Mouse (Mus musculus): ENCODE results near the gene Casz1. TPM values are rescaled to one million over a fixed set of nuclear protein-coding genes. Genes with fewer than 3 reads are reported as not detected.
A peak's percentile ranks its signal among the peaks of the same experiment; 100 is the strongest.

Gene Casz1
- polyA plus RNA-seq, 1 experiment: 120 TPM

DNA sequence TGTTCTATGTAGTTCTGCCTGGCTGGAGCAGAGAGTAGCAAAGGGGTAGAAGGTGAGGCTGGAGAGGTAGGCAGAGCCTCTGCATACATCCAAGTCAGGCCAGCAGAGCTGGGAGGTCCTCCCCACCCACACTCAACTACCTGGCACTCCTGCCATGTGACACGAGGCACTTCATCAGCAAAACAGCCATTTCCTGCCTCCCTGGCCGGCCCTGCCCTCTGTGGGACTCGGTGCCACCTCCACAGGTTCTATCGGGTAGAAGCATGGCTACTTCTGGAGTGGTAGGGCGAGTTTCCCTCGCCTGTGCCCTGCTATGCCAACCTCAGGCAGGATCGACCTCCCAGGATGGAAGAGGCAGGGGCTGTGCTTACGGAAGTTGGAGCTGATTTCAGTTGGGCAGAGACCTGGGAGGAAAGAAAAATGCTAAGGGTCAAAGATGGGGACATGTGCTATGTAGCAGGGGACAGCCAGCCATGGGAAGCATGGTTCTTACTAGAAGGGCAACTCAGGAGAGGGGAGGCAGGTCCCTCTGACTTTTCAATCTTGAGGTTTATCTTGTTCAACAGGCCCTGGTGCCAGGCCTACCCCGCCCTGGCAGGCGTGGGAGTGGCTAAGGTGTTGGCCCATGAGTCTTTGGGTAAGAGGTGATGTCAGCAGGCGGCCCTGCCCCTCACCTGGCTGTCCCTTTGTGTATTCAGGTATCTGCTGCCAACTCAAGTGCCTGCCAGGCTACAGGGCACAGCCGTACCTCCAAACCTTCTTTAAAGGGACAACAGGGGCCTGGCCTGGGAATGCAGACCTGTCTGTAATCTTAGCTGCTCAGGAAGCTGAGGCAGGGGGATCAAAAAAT lies 6.5 kb upstream of the Casz1 start:
- Histone ChIP-seq H3K36me3 (ENCODE audit: control insufficient read depth, insufficient read depth, low read length) (no peaks in the 10 kb centered on the region), H3K4me3 (ENCODE audit: low read depth, low read length) (peak overlapping the region; percentile 21; the same call in 1 of the 2 replicates), H3K27me3 (ENCODE audit: control insufficient read depth, insufficient read depth, low read length) (no peaks in the 10 kb centered on the region), H3K4me1 (ENCODE audit: control insufficient read depth, insufficient read depth, insufficient read length, low read length) (peaks cover 13% of the 10 kb centered on the region), H3K27ac (ENCODE audit: insufficient read depth, low read depth, low read length) (peak overlapping the region; percentile 99)
- no peak for TF ChIP-seq CTCF (IDR thresholded peaks at IDR 0.05; ENCODE audit: extremely low read depth, insufficient read length, insufficient replicate concordance, low read depth, low read length)
- TF ChIP-seq POLR2A (IDR thresholded peaks at IDR 0.05; ENCODE audit: low read depth, low read length): peak; percentile 71; the same call in 1 of the 2 replicates
- WGBS: 14% methylated on average over 12 of the region's 12 CpGs

DNA sequence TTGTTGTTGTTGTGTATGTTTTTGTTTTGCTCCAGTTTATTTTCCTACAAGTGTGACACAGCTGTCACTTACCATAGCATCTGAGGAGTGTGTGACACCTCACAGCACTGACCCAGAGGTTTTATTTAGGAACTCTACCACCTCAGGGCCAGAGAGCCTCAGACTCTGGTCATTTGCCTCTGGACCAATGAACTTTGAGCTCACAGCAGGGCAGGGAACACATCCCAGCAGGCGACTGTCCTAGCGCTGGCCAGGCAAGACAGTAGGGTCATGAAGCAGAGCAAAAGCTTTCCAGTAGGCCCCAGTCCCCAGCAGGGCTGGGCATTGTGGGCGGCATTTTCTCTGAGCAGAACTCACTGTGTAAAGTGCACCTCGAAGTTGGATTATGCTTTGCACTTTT lies 1.2 kb upstream of the Casz1 start:
- 41% methylated on average over 4 of the region's 4 CpGs for WGBS
- no peak overlapping the region for H3K4me3 ChIP-seq (ENCODE audit: low read depth, low read length)
- no peak for TF ChIP-seq CTCF (IDR thresholded peaks at IDR 0.05; ENCODE audit: extremely low read depth, insufficient read length, insufficient replicate concordance, low read depth, low read length)
- peak; percentile 18; the same call in 1 of the 2 replicates for TF ChIP-seq POLR2A (IDR thresholded peaks at IDR 0.05; ENCODE audit: low read depth, low read length)

DNA sequence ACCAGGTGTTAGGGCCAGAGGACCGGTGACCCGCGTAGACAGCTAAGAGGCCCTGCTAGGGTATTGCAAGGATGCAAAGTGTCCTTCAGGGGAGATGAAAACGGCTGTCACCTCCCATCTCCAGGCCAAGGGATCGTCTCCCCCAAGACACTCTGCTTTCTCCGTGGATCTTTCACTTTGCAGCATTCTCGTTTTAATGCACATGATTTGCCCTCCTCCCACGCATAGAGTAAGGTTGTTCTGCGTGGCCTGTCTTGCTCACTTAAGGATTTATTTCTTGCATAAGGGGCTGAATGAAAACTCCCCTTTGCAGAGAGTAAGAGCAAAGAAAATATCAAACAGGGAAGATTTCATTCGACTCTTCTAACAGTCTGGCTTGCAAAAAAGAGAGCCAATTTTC lies 593 bp upstream of the Casz1 start:
- TF ChIP-seq CTCF (IDR thresholded peaks at IDR 0.05; ENCODE audit: extremely low read depth, insufficient read length, insufficient replicate concordance, low read depth, low read length) (no peak), POLR2A (IDR thresholded peaks at IDR 0.05; ENCODE audit: low read depth, low read length) (no peak)
- no peaks in the 10 kb centered on the region for H3K36me3 ChIP-seq (ENCODE audit: control insufficient read depth, insufficient read depth, low read length)
- peaks cover 2% of the 10 kb centered on the region; the same call in 1 of the 2 replicates for H3K27me3 ChIP-seq (ENCODE audit: control insufficient read depth, insufficient read depth, low read length)
- H3K27ac ChIP-seq (ENCODE audit: insufficient read depth, low read depth, low read length): peak overlapping the region; percentile 65
- peaks cover 1% of the 10 kb centered on the region for H3K4me1 ChIP-seq (ENCODE audit: control insufficient read depth, insufficient read depth, insufficient read length, low read length)
- WGBS: 13% methylated on average over 10 of the region's 10 CpGs
- peak overlapping the region; percentile 77 for H3K4me3 ChIP-seq (ENCODE audit: low read depth, low read length)

More for the DNA sequence above, 1.2 kb upstream of the Casz1 start:
- peak overlapping the region; percentile 65; the same call in 1 of the 2 replicates for H3K27ac ChIP-seq (ENCODE audit: insufficient read depth, low read depth, low read length)
- no peaks in the 10 kb centered on the region for H3K36me3 ChIP-seq (ENCODE audit: control insufficient read depth, insufficient read depth, low read length)
- H3K4me1 ChIP-seq (ENCODE audit: control insufficient read depth, insufficient read depth, insufficient read length, low read length): peaks cover 3% of the 10 kb centered on the region
- peaks cover 2% of the 10 kb centered on the region; the same call in 1 of the 2 replicates for H3K27me3 ChIP-seq (ENCODE audit: control insufficient read depth, insufficient read depth, low read length)

DNA sequence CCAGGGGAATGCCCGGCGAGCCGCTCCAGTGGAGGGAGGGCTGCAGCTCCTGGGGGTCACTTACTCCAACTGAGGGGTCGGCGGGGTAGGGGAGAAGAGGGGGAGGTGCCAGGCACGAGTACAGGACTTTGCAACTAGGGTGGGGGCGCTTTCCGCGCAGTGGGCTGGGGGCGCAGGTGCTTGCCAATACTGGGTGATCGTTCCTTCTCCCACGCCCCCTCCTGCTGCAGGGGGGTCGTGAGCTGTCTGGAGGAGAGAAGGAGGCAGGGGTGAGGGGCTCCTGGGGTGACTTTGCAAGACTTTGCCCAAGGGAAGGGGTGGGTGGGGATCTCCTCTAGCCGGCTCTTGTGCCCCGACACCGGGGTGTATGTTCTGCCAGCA lies 541 bp downstream of the Casz1 start:
- Histone ChIP-seq H3K36me3 (ENCODE audit: control insufficient read depth, insufficient read depth, low read length) (no peaks in the 10 kb centered on the region), H3K27me3 (ENCODE audit: control insufficient read depth, insufficient read depth, low read length) (peaks cover 2% of the 10 kb centered on the region; the same call in 1 of the 2 replicates), H3K27ac (ENCODE audit: insufficient read depth, low read depth, low read length) (peak overlapping the region; percentile 86), H3K4me1 (ENCODE audit: control insufficient read depth, insufficient read depth, insufficient read length, low read length) (peaks cover 3% of the 10 kb centered on the region), H3K4me3 (ENCODE audit: low read depth, low read length) (peak overlapping the region; percentile 77)
- WGBS: under 1% methylated on average over 16 of the region's 16 CpGs
- no peak for TF ChIP-seq CTCF (IDR thresholded peaks at IDR 0.05; ENCODE audit: extremely low read depth, insufficient read length, insufficient replicate concordance, low read depth, low read length)
- no peak for TF ChIP-seq POLR2A (IDR thresholded peaks at IDR 0.05; ENCODE audit: low read depth, low read length)

DNA sequence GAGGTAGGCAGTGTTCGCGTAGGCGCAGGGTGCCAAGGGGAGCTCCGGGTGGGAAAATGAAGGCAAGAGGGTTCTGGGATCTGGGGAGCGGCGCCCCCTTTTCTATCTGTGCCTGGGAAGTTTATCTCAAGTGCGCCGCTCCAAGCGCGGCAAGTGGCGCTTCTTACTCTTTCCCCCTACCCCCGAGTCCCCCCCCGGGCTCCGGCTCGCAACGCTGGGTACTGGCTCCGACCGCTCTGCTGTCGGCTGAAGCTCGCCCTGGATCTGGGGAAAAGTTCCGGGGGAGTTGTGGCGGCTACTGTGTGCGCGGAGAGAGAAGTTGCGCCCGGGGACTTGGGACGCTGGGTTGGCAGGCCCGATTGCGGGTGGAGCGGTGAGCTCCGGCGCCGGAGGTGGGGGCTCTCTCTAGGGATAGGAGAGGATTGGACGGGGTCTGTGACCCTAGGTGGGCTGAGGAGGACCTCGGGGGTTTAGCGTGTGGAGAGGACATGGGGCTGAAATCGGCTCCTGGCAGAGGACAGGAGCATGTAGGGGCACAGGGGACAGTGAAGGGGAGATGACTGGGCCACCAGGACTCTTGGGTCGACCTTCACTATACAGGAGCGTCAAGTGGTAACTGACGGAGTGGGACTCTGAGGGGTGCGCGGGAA lies 1.1 kb downstream of the Casz1 start:
- Histone ChIP-seq H3K4me1 (ENCODE audit: control insufficient read depth, insufficient read depth, insufficient read length, low read length) (peaks cover 3% of the 10 kb centered on the region), H3K27ac (ENCODE audit: insufficient read depth, low read depth, low read length) (peak overlapping the region; percentile 86), H3K4me3 (ENCODE audit: low read depth, low read length) (peak overlapping the region; percentile 77), H3K27me3 (ENCODE audit: control insufficient read depth, insufficient read depth, low read length) (peaks cover 2% of the 10 kb centered on the region; the same call in 1 of the 2 replicates), H3K36me3 (ENCODE audit: control insufficient read depth, insufficient read depth, low read length) (no peaks in the 10 kb centered on the region)
- TF ChIP-seq CTCF (IDR thresholded peaks at IDR 0.05; ENCODE audit: extremely low read depth, insufficient read length, insufficient replicate concordance, low read depth, low read length): no peak
- TF ChIP-seq POLR2A (IDR thresholded peaks at IDR 0.05; ENCODE audit: low read depth, low read length): no peak
- 1% methylated on average over 42 of the region's 42 CpGs for WGBS

DNA sequence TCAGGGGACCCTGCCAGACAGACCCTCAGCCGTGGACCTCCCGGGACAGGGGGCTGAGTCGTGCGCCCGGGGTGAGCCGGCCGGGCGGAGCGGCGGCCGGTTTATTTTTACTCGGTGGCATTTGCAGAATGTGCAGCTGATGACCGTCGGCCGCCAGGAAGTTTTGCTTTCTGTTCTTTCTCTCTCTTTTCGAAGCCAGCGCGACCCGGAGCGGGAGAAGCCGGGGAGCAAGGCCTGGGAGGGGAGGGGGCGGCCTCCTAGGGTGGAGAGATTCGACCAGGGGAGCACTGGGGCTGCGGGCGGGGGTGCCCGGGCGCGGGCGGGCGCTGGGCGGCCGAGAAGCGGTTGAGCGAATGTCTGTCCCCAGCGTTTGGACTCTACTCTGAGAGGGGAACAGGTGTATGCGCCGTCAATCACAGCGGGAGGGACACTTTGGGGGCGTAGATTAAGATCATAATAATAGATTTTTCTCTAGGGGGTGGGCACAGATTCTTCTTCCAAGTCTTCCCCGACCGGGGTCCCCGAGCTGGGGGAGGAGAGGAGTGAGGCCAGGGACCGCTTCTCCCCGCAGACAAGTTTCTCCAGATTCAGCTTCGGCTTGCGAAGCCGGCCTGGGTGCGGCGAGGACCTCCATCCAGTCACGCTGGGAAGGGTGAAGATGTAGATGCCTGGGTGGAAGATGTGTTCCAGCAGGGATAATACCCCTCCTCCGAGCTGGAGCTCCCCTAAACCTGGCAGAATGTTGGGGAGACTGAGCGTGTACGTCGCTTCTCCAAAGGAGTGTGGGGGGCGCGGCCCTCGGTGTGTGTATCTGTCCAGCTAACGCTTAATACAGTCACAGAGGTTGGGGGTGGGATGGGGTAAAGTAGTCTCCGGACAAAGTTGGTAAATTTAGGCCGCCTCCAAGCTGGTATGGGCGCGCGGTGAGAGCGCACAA lies 1.9 kb downstream of the Casz1 start:
- H3K36me3 ChIP-seq (ENCODE audit: control insufficient read depth, insufficient read depth, low read length): 0 out of 2 replicates have a peak, but pooled peaks cover 1% of the 10 kb centered on the region
- peaks cover 3% of the 10 kb centered on the region for H3K4me1 ChIP-seq (ENCODE audit: control insufficient read depth, insufficient read depth, insufficient read length, low read length)
- H3K4me3 ChIP-seq (ENCODE audit: low read depth, low read length): peak overlapping the region; percentile 77
- peak overlapping the region; percentile 86 for H3K27ac ChIP-seq (ENCODE audit: insufficient read depth, low read depth, low read length)
- peaks cover 2% of the 10 kb centered on the region; the same call in 1 of the 2 replicates for H3K27me3 ChIP-seq (ENCODE audit: control insufficient read depth, insufficient read depth, low read length)
- WGBS: 1% methylated on average over 64 of the region's 64 CpGs
- TF ChIP-seq POLR2A (IDR thresholded peaks at IDR 0.05; ENCODE audit: low read depth, low read length) (0 out of 2 replicates have a peak, but pooled peaks have one; percentile 11), CTCF (IDR thresholded peaks at IDR 0.05; ENCODE audit: extremely low read depth, insufficient read length, insufficient replicate concordance, low read depth, low read length) (no peak)

All from small intestine, adult 2 months (tissue).